Mouse (Mus musculus): ENCODE results near the gene Skida1.

The Skida1 gene

DNA sequence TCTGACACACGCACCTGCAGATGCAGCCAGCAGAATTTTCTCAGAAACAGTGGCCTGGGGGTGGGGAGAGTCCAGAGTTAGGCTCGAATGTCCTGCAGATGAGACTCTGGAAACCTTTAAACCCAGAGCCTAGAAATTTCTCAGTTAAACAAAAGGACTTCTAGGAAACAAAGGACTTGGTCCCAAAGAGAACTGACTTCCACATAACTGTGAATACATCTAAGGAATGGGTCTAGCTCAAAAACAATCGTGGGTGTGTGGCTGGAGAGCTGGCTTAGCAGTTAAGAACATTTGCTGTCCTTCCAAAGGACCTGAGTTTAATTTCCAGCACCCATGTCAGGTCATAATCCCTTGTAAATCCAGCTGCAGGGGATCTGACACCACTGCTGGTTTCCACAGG is 33.3 kb downstream of the Skida1 start:
- no peak for DNase-seq (ENCODE audit: low spot score)

DNA sequence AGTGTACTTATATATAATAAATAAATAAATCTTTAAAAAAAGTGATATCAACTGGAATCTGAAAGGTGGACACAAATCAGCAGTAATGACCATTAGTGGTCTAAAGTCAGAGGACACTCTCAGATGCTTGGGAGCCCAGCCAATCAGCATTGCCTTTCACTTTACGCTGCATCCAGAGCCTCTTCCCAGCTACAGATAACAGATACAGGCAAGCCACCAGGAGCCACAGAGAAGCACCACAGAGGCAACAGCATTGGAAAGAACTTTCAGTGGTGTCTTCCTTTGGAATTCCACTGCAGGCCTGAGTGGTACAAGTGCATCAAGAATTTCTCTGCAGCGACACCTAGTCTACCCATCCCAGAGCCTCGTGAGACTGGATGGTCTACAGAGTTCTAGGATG is 36.0 kb downstream of the Skida1 start:
- DNase-seq (ENCODE audit: low spot score), result no peak

DNA sequence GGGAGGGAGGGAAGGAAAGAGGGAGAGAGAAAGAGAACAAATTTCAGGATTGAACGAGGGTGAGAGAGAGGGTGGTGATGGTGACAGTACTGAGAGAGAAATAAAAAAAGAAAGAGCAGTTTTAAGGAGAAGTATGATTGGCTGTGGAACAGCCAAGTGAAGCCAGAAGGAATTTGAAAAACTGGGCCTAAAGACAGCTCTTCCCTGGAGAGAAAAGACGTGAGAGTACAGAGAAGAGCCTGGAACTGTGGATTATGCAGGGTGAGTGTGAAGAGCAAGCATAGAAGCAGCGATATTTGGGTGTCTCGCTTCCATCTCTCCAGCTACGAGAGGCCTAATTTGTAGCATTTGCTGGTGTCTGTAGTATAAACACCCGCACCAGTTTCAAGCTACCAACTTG is 37.6 kb downstream of the Skida1 start:
- no peak for DNase-seq (ENCODE audit: low spot score)

DNA sequence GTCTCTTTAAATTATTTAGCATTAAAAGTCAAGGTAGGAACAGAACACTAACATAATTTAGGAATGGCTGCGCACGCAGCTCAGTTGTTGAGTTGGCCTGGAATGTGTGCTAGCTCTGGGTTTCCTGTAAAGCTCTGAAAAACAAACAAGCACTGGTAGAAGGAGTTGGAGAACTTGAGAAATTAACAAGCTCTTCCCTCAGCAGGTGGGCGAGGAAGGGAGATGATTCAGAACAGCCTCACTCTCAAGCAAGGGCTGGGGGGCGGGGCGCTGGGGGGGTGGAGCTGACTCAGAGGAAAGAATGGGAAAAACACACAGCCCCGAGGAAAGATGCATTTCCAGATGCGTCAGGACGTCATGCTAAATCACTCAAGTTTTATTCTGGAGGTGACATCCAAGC is 43.7 kb downstream of the Skida1 start:
- no peak for DNase-seq (ENCODE audit: low spot score)

DNA sequence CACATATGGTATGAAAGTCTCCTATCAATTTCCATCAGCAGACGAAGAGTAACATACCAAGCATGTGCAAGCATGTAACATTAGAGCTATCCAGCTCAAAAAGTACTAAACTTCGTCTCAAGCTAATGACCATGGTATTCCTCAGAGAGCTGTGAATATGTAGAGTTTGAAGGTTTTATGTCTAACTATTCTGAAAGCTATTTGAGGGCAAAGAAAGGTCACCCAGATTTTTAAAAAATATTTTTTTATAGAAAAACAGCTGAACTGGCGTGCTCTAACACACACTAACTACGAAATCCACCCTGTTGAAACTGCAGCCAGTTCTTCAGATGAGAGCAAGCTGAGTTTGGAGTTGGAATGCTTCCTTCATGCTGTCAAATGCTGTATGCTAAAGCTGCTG is 44.6 kb downstream of the Skida1 start:
- DNase-seq (ENCODE audit: low spot score), result no peak

DNA sequence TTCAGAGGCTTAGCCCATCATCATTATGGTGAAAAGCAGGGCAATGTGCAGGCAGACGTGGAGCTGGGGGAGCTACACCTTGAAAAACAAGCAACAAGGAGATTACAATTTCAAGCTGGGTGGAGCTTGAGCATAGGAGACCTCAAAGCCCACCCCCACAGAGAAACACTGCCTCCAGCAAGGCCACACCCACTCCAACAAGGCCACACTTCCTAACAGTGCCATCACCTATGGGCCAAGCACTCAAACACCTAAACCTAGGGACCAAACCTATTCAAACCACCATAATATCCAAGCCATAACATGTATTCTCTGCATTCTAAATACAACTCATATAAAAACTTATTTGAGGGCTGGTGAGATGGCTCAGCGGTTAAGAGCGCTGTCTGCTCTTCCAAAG is 46.5 kb downstream of the Skida1 start:
- no peak for DNase-seq (ENCODE audit: low spot score)

DNA sequence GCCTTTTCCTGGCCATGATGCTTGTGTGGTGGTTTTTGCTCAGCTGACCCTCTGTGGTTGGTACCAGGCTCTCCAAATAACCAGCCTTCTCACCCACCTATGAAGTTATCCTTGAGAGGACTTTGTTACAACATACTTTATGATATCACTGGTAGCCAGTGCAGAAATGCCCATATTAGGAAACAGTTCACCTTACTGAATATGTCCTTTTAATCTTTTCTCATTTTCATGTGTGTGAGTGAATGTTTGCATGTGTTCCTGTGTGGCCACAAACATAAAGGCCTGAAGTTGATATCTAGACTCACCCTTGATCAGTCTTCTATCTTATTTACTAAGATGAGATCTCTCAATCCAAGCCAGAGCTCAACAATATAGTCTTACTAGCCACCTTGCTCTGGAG is 52.0 kb downstream of the Skida1 start, which contains the start of gene H2al2a:
H2al2a (minus strand) TSS at position 101 of the 400 bp plus-strand sequence.
- no peak for DNase-seq (ENCODE audit: low spot score)
